22 mouse cellular contexts compared by ENCODE assay signal in the genomic region with DNA sequence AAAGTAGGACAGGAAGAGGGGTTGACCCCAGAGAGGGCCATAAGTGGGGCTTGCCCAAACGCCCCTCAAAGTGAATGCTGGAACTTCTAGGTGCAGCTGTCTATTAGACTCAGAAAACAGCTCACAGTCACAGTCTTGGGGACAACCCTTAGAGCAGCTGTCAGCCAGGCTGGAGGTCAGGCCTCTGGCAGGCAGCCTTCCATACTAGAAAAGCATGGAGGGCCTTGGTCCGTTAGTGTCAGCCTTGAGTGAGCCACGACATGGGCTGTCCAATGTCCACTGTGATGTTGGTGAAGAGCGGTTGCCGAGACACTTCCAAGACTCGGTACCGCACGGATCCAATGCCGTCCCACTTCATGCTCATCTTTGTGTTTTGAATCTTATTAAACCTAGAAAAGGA. TPM values are rescaled to one million over a fixed set of nuclear protein-coding genes. Genes with fewer than 3 reads are reported as not detected.
DNase-seq lines count a peak whose midpoint lies in the region; TF ChIP-seq lines count a peak whose summit lies in the region.
"Had no signal": no experiment of that assay in that cellular context is flagged by ENCODE, and none has a peak within 500 bp of the region (broad histone marks: within the 10 kb centered on the region; RNA-seq: fewer than 3 reads in every experiment).

No protein-coding gene starts in this region.

- TF ChIP-seq POLR2A in myocyte (IDR thresholded peaks at IDR 0.05; ENCODE audit: insufficient read length, low read depth) = no peak

- peaks cover 9% of the 10 kb centered on the region for H3K36me3 ChIP-seq in myocyte (ENCODE audit: control insufficient read depth, insufficient read depth)
- H3K36me3 ChIP-seq: G1E had no signal

- H3K4me3 ChIP-seq in myocyte = no peak overlapping the region

- H3ac ChIP-seq in myocyte (ENCODE audit: control insufficient read depth, insufficient read length) = no peak overlapping the region

- no peak overlapping the region for H3K4me2 ChIP-seq in myocyte (ENCODE audit: low read depth)

- DNase-seq in adrenal gland, adult 2 months = peak; percentile 41
- DNase-seq in adrenal gland, adult 8-10 months = no peak
- peak; percentile 41 for DNase-seq in adrenal gland, postnatal 10 days
- DNase-seq in adrenal gland, postnatal 25 days = no peak
- DNase-seq in adrenal gland, postnatal 14 days = peak; percentile 38
- DNase-seq in adrenal gland, postnatal 4 days (ENCODE audit: low spot score in 2 of 2) = no peak
- no peak for DNase-seq in thymus, adult 18-20 months
- DNase-seq: B cell, adult 2 months; cerebellum, adult 11 months; cerebellum, adult 11-12 months; cerebellum, adult 18-20 months; cerebellum, adult 2 months; cerebellum, adult 8-10 months; cerebellum, adult 9-10 months; cerebellum, adult 9-11 months; cerebellum, postnatal 10 days had no signal

- no peaks in the 10 kb centered on the region for H3K79me2 ChIP-seq in myocyte (ENCODE audit: control insufficient read depth, insufficient read depth)

- H3K27me3 ChIP-seq in myocyte (ENCODE audit: control insufficient read depth, insufficient read depth, insufficient read length) = no peaks in the 10 kb centered on the region
- H3K27me3 ChIP-seq: CH12.LX, Patski had no signal

TF ChIP-seq in myocyte, 11 proteins besides CTCF, POLR2A, EP300 and RAD21:
- TF ChIP-seq REST (IDR thresholded peaks at IDR 0.05; ENCODE audit: insufficient read depth, insufficient read length) (no peak), MYOG (IDR thresholded peaks at IDR 0.05; ENCODE audit: control insufficient read depth in 1 of 3, insufficient read depth in 1 of 3, insufficient read length in 2 of 3, low read depth in 2 of 3) (peak in 1 of 3 experiments; percentile 8), POLR2AphosphoS2 (IDR thresholded peaks at IDR 0.05; ENCODE audit: insufficient read length, low read depth) (peak; percentile 16)

RNA-seq across cellular contexts. Expression of a gene that starts 1.3 kb away (rescaled TPM):
- 1 to 10 TPM in 1 of 2 experiments, under 1 TPM in 1; 0.52 to 1.1 TPM for total RNA-seq in adrenal gland, adult 2 months (2021)
- polyA plus RNA-seq in adrenal gland, adult 2 months (2012; rRNA removed) = 2.4 and 2.5 TPM in 2 replicates
- total RNA-seq in adrenal gland, adult 8-10 months (2022) = 1 to 10 TPM; 1.1 to 1.8 (median 1.5) TPM
- total RNA-seq in adrenal gland, postnatal 10 days (2021) = under 1 TPM; 0.64 to 0.78 TPM
- total RNA-seq in adrenal gland, postnatal 25 days (2021) = 0.79 TPM in 1 of 2 replicates, not detected in the other
- total RNA-seq in adrenal gland, postnatal 14 days (2021) = 0.71 and 0.78 TPM in 2 replicates
- 1 to 10 TPM in 1 of 2 experiments, under 1 TPM in 1; 0.96 to 1.4 TPM for total RNA-seq in adrenal gland, postnatal 4 days (2021)
- polyA plus RNA-seq in myocyte (2012; fragmentation: generic; extraction: Trizol) = 1.8 TPM
- total RNA-seq: G1E had no signal
- polyA plus RNA-seq: activated CD4-positive, CD25-positive, alpha-beta regulatory T cell, adult 4 months; CD4-positive, CD25-positive, alpha-beta regulatory T cell, adult 4 months; G1E had no signal

RNA-seq across cellular contexts. Expression of a gene that starts 9.7 kb away (rescaled TPM):
- 10 to 100 TPM in 1 of 2 experiments, 1 to 10 TPM in 1; 8.7 to 12.1 TPM for total RNA-seq in adrenal gland, adult 2 months (2021)
- 63.8 and 65.8 TPM in 2 replicates for polyA plus RNA-seq in adrenal gland, adult 2 months (2012; rRNA removed)
- 10 to 100 TPM; 13.8 to 23.0 (median 19.7) TPM for total RNA-seq in adrenal gland, adult 8-10 months (2022)
- 10 to 100 TPM; 14.2 to 17.7 TPM for total RNA-seq in adrenal gland, postnatal 10 days (2021)
- total RNA-seq in adrenal gland, postnatal 25 days (2021) = 12.6 and 18.6 TPM in 2 replicates
- 12.6 and 15.1 TPM in 2 replicates for total RNA-seq in adrenal gland, postnatal 14 days (2021)
- 10 to 100 TPM; 32.6 to 34.6 TPM for total RNA-seq in adrenal gland, postnatal 4 days (2021)
- 41.6 TPM for polyA plus RNA-seq in myocyte (2012; fragmentation: generic; extraction: Trizol)
- polyA plus RNA-seq: activated CD4-positive, CD25-positive, alpha-beta regulatory T cell, adult 4 months; CD4-positive, CD25-positive, alpha-beta regulatory T cell, adult 4 months had no signal

RNA-seq across cellular contexts. Expression of a gene that starts 13.5 kb away (rescaled TPM):
- 100 to 1,000 TPM; 208 to 226 TPM for total RNA-seq in adrenal gland, adult 2 months (2021)
- polyA plus RNA-seq in adrenal gland, adult 2 months (2012; rRNA removed) = 597 and 627 TPM in 2 replicates
- total RNA-seq in adrenal gland, adult 8-10 months (2022) = 100 to 1,000 TPM; 234 to 264 (median 239) TPM
- total RNA-seq in adrenal gland, postnatal 10 days (2021) = 100 to 1,000 TPM; 145 to 149 TPM
- total RNA-seq in adrenal gland, postnatal 25 days (2021) = 231 and 241 TPM in 2 replicates
- total RNA-seq in adrenal gland, postnatal 14 days (2021) = 167 and 172 TPM in 2 replicates
- 100 to 1,000 TPM; 139 to 148 TPM for total RNA-seq in adrenal gland, postnatal 4 days (2021)
- 470 TPM for polyA plus RNA-seq in myocyte (2012; fragmentation: generic; extraction: Trizol)

RNA-seq across cellular contexts. Expression of a gene that starts 18.2 kb away (rescaled TPM):
- 1 to 10 TPM; 9.5 to 9.7 TPM for total RNA-seq in adrenal gland, adult 2 months (2021)
- polyA plus RNA-seq in adrenal gland, adult 2 months (2012; rRNA removed) = 16.5 and 18.9 TPM in 2 replicates
- 10 to 100 TPM in 3 of 4 experiments, 1 to 10 TPM in 1; 8.7 to 13.8 (median 11.2) TPM for total RNA-seq in adrenal gland, adult 8-10 months (2022)
- 1 to 10 TPM; 5.6 to 7.0 TPM for total RNA-seq in adrenal gland, postnatal 10 days (2021)
- total RNA-seq in adrenal gland, postnatal 25 days (2021) = 10.6 and 14.2 TPM in 2 replicates
- 10.2 and 10.7 TPM in 2 replicates for total RNA-seq in adrenal gland, postnatal 14 days (2021)
- total RNA-seq in adrenal gland, postnatal 4 days (2021) = 1 to 10 TPM; 9.6 to 9.8 TPM
- polyA plus RNA-seq in myocyte (2012; fragmentation: generic; extraction: Trizol) = 8.5 TPM

RNA-seq across cellular contexts. Expression of a gene that starts 39.3 kb away (rescaled TPM):
- 10 to 100 TPM in 1 of 2 experiments, 1 to 10 TPM in 1; 9.0 to 14.5 TPM for total RNA-seq in adrenal gland, adult 2 months (2021)
- 29.7 and 39.7 TPM in 2 replicates for polyA plus RNA-seq in adrenal gland, adult 2 months (2012; rRNA removed)
- 10 to 100 TPM; 15.7 to 23.6 (median 19.2) TPM for total RNA-seq in adrenal gland, adult 8-10 months (2022)
- total RNA-seq in adrenal gland, postnatal 10 days (2021) = 1 to 10 TPM; 8.6 to 9.2 TPM
- total RNA-seq in adrenal gland, postnatal 25 days (2021) = 17.2 and 18.3 TPM in 2 replicates
- 9.4 and 10.3 TPM in 2 replicates for total RNA-seq in adrenal gland, postnatal 14 days (2021)
- total RNA-seq in adrenal gland, postnatal 4 days (2021) = 10 to 100 TPM; 17.3 to 19.9 TPM
- polyA plus RNA-seq in myocyte (2012; fragmentation: generic; extraction: Trizol) = 129 TPM

Comparison
In these comparisons a context has a peak if more than half of its experiments do, and no peak if none do; other contexts are left out.
1. DNase-seq: peak in adrenal gland, adult 2 months (single experiment), adrenal gland, postnatal 10 days (single experiment) and adrenal gland, postnatal 14 days (single experiment); none in adrenal gland, adult 8-10 months (single experiment), adrenal gland, postnatal 25 days (single experiment), adrenal gland, postnatal 4 days (0 of 2) and thymus, adult 18-20 months (0 of 2).